10 mouse cellular contexts compared by ENCODE assay signal in the genomic region with DNA sequence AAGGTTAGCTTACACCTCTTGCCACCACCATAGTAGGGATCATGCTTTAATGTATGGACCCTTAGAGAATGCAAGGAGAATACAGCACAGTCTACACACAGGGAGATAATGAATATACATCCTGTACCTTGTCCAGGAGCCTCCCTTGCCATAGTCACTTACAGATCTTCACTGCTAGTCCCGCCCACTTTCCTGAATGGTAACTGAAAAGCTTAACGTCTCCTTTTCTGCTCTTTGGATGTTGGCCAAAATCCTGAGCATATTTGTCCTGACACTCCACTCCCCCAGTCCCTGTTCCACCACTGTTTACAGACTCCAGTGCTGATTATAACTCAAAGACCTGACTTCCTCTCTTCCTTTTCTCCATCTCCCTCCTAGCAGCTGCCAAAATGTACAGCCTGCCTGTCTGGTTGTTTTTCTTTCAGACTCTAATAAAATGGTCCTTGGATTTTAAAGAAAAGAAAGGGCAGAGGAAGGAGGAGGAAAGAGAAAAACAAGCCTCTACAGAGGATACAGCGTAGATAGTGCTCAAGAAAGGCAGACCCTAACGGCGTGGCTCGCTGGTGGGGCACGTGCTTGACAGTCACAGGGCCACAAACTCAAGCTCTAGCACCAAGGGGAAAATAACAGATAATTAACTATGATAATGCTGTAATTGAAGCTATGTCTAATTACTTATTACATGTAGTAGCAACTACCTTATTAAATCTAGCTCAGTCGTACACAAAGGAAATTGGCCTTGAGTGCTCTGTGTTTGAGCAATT. TPM values are rescaled to one million over a fixed set of nuclear protein-coding genes. Genes with fewer than 3 reads are reported as not detected.
DNase-seq lines count a peak whose midpoint lies in the region; ATAC-seq and TF ChIP-seq lines count a peak whose summit lies in the region.
"Had no signal": no experiment of that assay in that cellular context is flagged by ENCODE, and none has a peak within 500 bp of the region (broad histone marks: within the 10 kb centered on the region; RNA-seq: fewer than 3 reads in every experiment).

No protein-coding gene starts in this region.

- DNase-seq in intestine, embryonic 14.5 days (ENCODE audit: low spot score): no peak
- DNase-seq in testis, postnatal 10 days (ENCODE audit: low spot score): peak; percentile 38
- DNase-seq in testis, postnatal 14 days (ENCODE audit: low spot score): no peak
- no peak for DNase-seq in left cerebral cortex, postnatal 4 days
- no peak for DNase-seq in right cerebral cortex, postnatal 4 days
- DNase-seq: cerebellum, adult 11 months; embryo, embryonic 11 days had no signal

- TF ChIP-seq CTCF in intestine, postnatal 0 days (IDR thresholded peaks at IDR 0.05; ENCODE audit: low read depth): no peak

- ATAC-seq in intestine, embryonic 14.5 days (replicated peaks; ENCODE audit: low FRiP score, low TSS enrichment, low read depth): peak; percentile 68
- no peak for ATAC-seq in intestine, postnatal 0 days
- peak; percentile 73 for ATAC-seq in intestine, embryonic 15.5 days
- ATAC-seq in stomach, embryonic 15.5 days (ENCODE audit: insufficient read depth, low FRiP score, low read depth): peak; percentile 56

- 26% methylated on average over 8 of the region's 8 CpGs for WGBS in intestine, embryonic 14.5 days
- 52% methylated on average over 8 of the region's 8 CpGs for WGBS in intestine, postnatal 0 days
- WGBS in intestine, embryonic 15.5 days: 31% methylated on average over 8 of the region's 8 CpGs
- 36% methylated on average over 8 of the region's 8 CpGs for WGBS in stomach, embryonic 15.5 days

- peaks cover 14% of the 10 kb centered on the region; the same call in 1 of the 2 replicates for H3K4me1 ChIP-seq in intestine, embryonic 14.5 days (replicated peaks; ENCODE audit: control insufficient read depth, insufficient read depth, low read length)
- no peaks in the 10 kb centered on the region for H3K4me1 ChIP-seq in intestine, postnatal 0 days (replicated peaks; ENCODE audit: control insufficient read depth, insufficient read depth, low read length)
- no peaks in the 10 kb centered on the region for H3K4me1 ChIP-seq in intestine, embryonic 15.5 days (replicated peaks)
- no peaks in the 10 kb centered on the region for H3K4me1 ChIP-seq in stomach, embryonic 15.5 days

- peaks cover 38% of the 10 kb centered on the region for H3K36me3 ChIP-seq in intestine, embryonic 14.5 days (ENCODE audit: control insufficient read depth, insufficient read depth, low read length)
- peaks cover 13% of the 10 kb centered on the region; the same call in 1 of the 2 replicates for H3K36me3 ChIP-seq in intestine, postnatal 0 days (ENCODE audit: control insufficient read depth, insufficient read depth)
- H3K36me3 ChIP-seq in intestine, embryonic 15.5 days: peaks cover 2% of the 10 kb centered on the region; the same call in 1 of the 2 replicates
- H3K36me3 ChIP-seq in stomach, embryonic 15.5 days: peaks cover 15% of the 10 kb centered on the region; the same call in 1 of the 2 replicates

- H3K4me3 ChIP-seq in intestine, embryonic 14.5 days (ENCODE audit: low read depth, low read length): no peak overlapping the region
- no peak overlapping the region for H3K4me3 ChIP-seq in intestine, postnatal 0 days (ENCODE audit: low read depth, low read length)
- no peak overlapping the region for H3K4me3 ChIP-seq in intestine, embryonic 15.5 days (replicated peaks)
- no peak overlapping the region for H3K4me3 ChIP-seq in stomach, embryonic 15.5 days (replicated peaks)

- peak overlapping the region; percentile 49 for H3K27ac ChIP-seq in intestine, embryonic 14.5 days (ENCODE audit: low read depth)
- no peak overlapping the region for H3K27ac ChIP-seq in intestine, postnatal 0 days (ENCODE audit: low read depth, low read length)
- H3K27ac ChIP-seq in intestine, embryonic 15.5 days: 0 out of 2 replicates have a peak overlapping the region, but pooled peaks have one; percentile 38
- peak overlapping the region; percentile 57; the same call in 1 of the 2 replicates for H3K27ac ChIP-seq in stomach, embryonic 15.5 days

- no peaks in the 10 kb centered on the region for H3K27me3 ChIP-seq in intestine, embryonic 14.5 days (replicated peaks; ENCODE audit: control insufficient read depth, insufficient read depth, low read length)
- no peaks in the 10 kb centered on the region for H3K27me3 ChIP-seq in intestine, postnatal 0 days (replicated peaks; ENCODE audit: control insufficient read depth, insufficient read depth, low read length)
- H3K27me3 ChIP-seq in intestine, embryonic 15.5 days (replicated peaks): no peaks in the 10 kb centered on the region
- no peaks in the 10 kb centered on the region for H3K27me3 ChIP-seq in stomach, embryonic 15.5 days (replicated peaks)

- no peak overlapping the region for H3K9ac ChIP-seq in intestine, embryonic 14.5 days (ENCODE audit: low read length)
- H3K9ac ChIP-seq in intestine, postnatal 0 days (ENCODE audit: low read depth, low read length): no peak overlapping the region
- H3K9ac ChIP-seq in intestine, embryonic 15.5 days: no peak overlapping the region
- H3K9ac ChIP-seq in stomach, embryonic 15.5 days: no peak overlapping the region

- no peaks in the 10 kb centered on the region for H3K9me3 ChIP-seq in intestine, embryonic 14.5 days (ENCODE audit: control insufficient read depth, low read length)
- H3K9me3 ChIP-seq in intestine, postnatal 0 days (ENCODE audit: control insufficient read depth): no peaks in the 10 kb centered on the region
- H3K9me3 ChIP-seq in intestine, embryonic 15.5 days: no peaks in the 10 kb centered on the region
- H3K9me3 ChIP-seq in stomach, embryonic 15.5 days: no peaks in the 10 kb centered on the region

- no peak overlapping the region for H3K4me2 ChIP-seq in intestine, embryonic 14.5 days (ENCODE audit: low read length)
- H3K4me2 ChIP-seq in intestine, postnatal 0 days (replicated peaks; ENCODE audit: low read depth): no peak overlapping the region
- H3K4me2 ChIP-seq in intestine, embryonic 15.5 days (replicated peaks): no peak overlapping the region
- H3K4me2 ChIP-seq in stomach, embryonic 15.5 days: no peak overlapping the region

- intact Hi-C loops in left cerebral cortex, postnatal 4 days (cut with DNase I): no loop called here

RNA-seq across cellular contexts. Expression of gene Ric8b, which starts 59.4 kb away (rescaled TPM):
- 21.2 and 23.3 TPM in 2 replicates for polyA plus RNA-seq in intestine, embryonic 14.5 days (2014; fragmentation: Nextera tagmentation; extraction: Ambion mirVana)
- polyA plus RNA-seq in intestine, postnatal 0 days (2015; fragmentation: Nextera tagmentation; extraction: Ambion mirVana): 6.7 and 7.0 TPM in 2 replicates
- 17.2 and 18.0 TPM in 2 replicates for polyA plus RNA-seq in intestine, embryonic 15.5 days (2015; fragmentation: Nextera tagmentation; extraction: Ambion mirVana)
- polyA plus RNA-seq in stomach, embryonic 15.5 days (2015; fragmentation: Nextera tagmentation; extraction: Ambion mirVana): 19.2 TPM in 2 replicates
- 10 to 100 TPM; 47.9 to 49.0 TPM for total RNA-seq in left cerebral cortex, postnatal 4 days (2021)
